In the genomic region with DNA sequence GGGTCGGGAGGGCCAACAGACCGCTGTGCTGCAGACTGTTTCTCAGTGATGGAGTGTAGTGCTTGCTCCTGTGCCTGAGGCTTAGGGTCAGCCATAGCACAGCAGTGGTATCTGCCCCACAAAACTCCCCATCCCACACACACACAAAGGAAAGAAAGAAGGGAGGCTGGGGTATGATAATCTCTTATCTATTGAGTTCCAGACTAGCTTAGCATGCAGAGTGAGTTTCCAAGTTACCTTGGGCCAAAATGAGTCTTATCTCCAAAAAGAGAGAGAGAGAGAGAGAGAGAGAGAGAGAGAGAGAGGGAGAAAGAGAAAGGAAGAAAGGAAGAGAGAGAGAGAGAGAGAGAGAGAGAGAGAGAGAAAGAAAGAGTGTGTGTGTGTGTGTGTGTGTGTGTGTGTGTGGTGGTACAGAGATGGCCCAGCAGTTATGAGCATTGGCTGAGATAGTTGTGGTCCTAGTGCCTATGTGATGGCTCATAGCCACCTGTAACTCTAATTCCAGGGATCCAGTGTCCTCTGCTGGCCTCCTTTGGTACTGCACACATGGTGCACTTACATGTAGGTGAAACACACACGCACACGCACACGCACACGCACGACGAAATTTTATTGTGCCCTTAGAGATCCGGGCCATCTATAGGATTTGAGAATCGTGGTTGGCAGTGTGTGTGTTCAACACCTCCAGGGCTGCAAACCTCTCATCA, we compare ENCODE assay signal across 10 mouse cellular contexts. TPM values are rescaled to one million over a fixed set of nuclear protein-coding genes. Genes with fewer than 3 reads are reported as not detected.
A peak's percentile ranks its signal among the peaks of the same experiment; 100 is the strongest.
DNase-seq lines count a peak whose midpoint lies in the region; ATAC-seq and TF ChIP-seq lines count a peak whose summit lies in the region.
"Had no signal": no experiment of that assay in that cellular context is flagged by ENCODE, and none has a peak within 500 bp of the region (broad histone marks: within the 10 kb centered on the region; RNA-seq: fewer than 3 reads in every experiment).

No protein-coding gene starts in this region.

- no peak overlapping the region for H3K27ac ChIP-seq in kidney, embryonic 14.5 days (ENCODE audit: low read depth, low read length)
- no peak overlapping the region for H3K27ac ChIP-seq in ES-E14 (ENCODE audit: insufficient read depth, low read depth, low read length, poor library complexity, severe bottlenecking)
- H3K27ac ChIP-seq in embryonic facial prominence, embryonic 10.5 days (replicated peaks), result no peak overlapping the region
- no peak overlapping the region for H3K27ac ChIP-seq in forebrain, embryonic 11.5 days (ENCODE audit: low read depth, low read length)
- H3K27ac ChIP-seq: embryonic facial prominence, embryonic 15.5 days; limb, embryonic 13.5 days had no signal

- H3K36me3 ChIP-seq in kidney, embryonic 14.5 days (ENCODE audit: control insufficient read depth, insufficient read depth, low read length), result peaks cover 5% of the 10 kb centered on the region; the same call in 1 of the 2 replicates
- H3K36me3 ChIP-seq in ES-E14 (ENCODE audit: control insufficient read depth, insufficient read depth, low read length, poor library complexity, severe bottlenecking), result peaks cover 9% of the 10 kb centered on the region; the same call in 1 of the 2 replicates
- H3K36me3 ChIP-seq in embryonic facial prominence, embryonic 10.5 days (replicated peaks), result peaks cover 25% of the 10 kb centered on the region
- no peaks in the 10 kb centered on the region for H3K36me3 ChIP-seq in forebrain, embryonic 11.5 days (ENCODE audit: control insufficient read depth, insufficient read depth, low read length)

- in situ Hi-C loops in ES-E14 (cut with MboI; ENCODE audit: low sequenced_read_pairs in 2 of 2, unreplicated experiment in 2 of 2), result no loop called here

- no peaks in the 10 kb centered on the region for H3K9me3 ChIP-seq in kidney, embryonic 14.5 days (ENCODE audit: control insufficient read depth, low read length)
- H3K9me3 ChIP-seq in ES-E14 (ENCODE audit: control insufficient read depth, insufficient read depth, low read depth, low read length), result no peaks in the 10 kb centered on the region
- no peaks in the 10 kb centered on the region for H3K9me3 ChIP-seq in embryonic facial prominence, embryonic 10.5 days
- H3K9me3 ChIP-seq in forebrain, embryonic 11.5 days (ENCODE audit: control insufficient read depth, low read length), result no peaks in the 10 kb centered on the region
- H3K9me3 ChIP-seq: embryonic facial prominence, embryonic 15.5 days; limb, embryonic 13.5 days had no signal

- peaks cover 5% of the 10 kb centered on the region; the same call in 1 of the 2 replicates for H3K4me1 ChIP-seq in kidney, embryonic 14.5 days (ENCODE audit: control insufficient read depth, insufficient read depth, low read length)
- peaks cover 0 to 13% of the 10 kb centered on the region in 2 experiments; a peak in 1 of 4 replicates for H3K4me1 ChIP-seq in ES-E14 (ENCODE audit: control insufficient read depth in 2 of 2, insufficient read depth in 2 of 2, low read length in 2 of 2, poor library complexity in 1 of 2)
- peaks cover 31% of the 10 kb centered on the region for H3K4me1 ChIP-seq in embryonic facial prominence, embryonic 10.5 days
- peaks cover 5% of the 10 kb centered on the region; the same call in 1 of the 2 replicates for H3K4me1 ChIP-seq in forebrain, embryonic 11.5 days (replicated peaks; ENCODE audit: control insufficient read depth, insufficient read depth, low read length)

- no peak overlapping the region for H3K9ac ChIP-seq in kidney, embryonic 14.5 days (ENCODE audit: low read depth, low read length)
- no peak overlapping the region; the same call in 1 of the 2 replicates for H3K9ac ChIP-seq in ES-E14 (ENCODE audit: insufficient read depth, low read depth, low read length, poor library complexity, severe bottlenecking)
- H3K9ac ChIP-seq in forebrain, embryonic 11.5 days (ENCODE audit: low read length), result no peak overlapping the region
- H3K9ac ChIP-seq: embryonic facial prominence, embryonic 15.5 days; limb, embryonic 13.5 days had no signal

- ATAC-seq in kidney, embryonic 14.5 days (ENCODE audit: low FRiP score, low TSS enrichment), result no peak
- no peak for ATAC-seq in forebrain, embryonic 11.5 days (replicated peaks; ENCODE audit: low FRiP score)

- WGBS in kidney, embryonic 14.5 days, result 81% methylated on average over 10 of the region's 10 CpGs
- 86% methylated on average over 10 of the region's 10 CpGs for WGBS in embryonic facial prominence, embryonic 10.5 days
- WGBS in forebrain, embryonic 11.5 days, result 85% methylated on average over 10 of the region's 10 CpGs

- peak; percentile 43 for DNase-seq in kidney, adult 18-20 months
- no peak for DNase-seq in ES-E14 (ENCODE audit: low read depth, low spot score)
- no peak for DNase-seq in embryonic facial prominence, embryonic 10.5 days (ENCODE audit: low spot score)
- DNase-seq in natural killer cell, adult 2 months (ENCODE audit: low spot score in 2 of 2), result peak; percentile 58 to 76
- DNase-seq in layer of hippocampus, adult 18-20 months (ENCODE audit: low spot score in 2 of 2), result no peak
- DNase-seq in heart, adult 9 months (ENCODE audit: low spot score in 2 of 2), result no peak
- DNase-seq in forebrain, embryonic 11.5 days (ENCODE audit: low spot score), result no peak

- H3K27me3 ChIP-seq in kidney, embryonic 14.5 days (ENCODE audit: control insufficient read depth, insufficient read depth, low read length), result no peaks in the 10 kb centered on the region
- no peaks in the 10 kb centered on the region for H3K27me3 ChIP-seq in embryonic facial prominence, embryonic 10.5 days (replicated peaks; ENCODE audit: low read depth, poor library complexity, severe bottlenecking)
- no peaks in the 10 kb centered on the region for H3K27me3 ChIP-seq in forebrain, embryonic 11.5 days (ENCODE audit: control insufficient read depth, insufficient read depth, low read length)
- H3K27me3 ChIP-seq: embryonic facial prominence, embryonic 15.5 days; limb, embryonic 13.5 days had no signal

- H3K4me3 ChIP-seq in kidney, embryonic 14.5 days (ENCODE audit: low read length), result no peak overlapping the region
- peak overlapping the region in 1 of 2 experiments; percentile 28; a peak in 2 of 4 replicates for H3K4me3 ChIP-seq in ES-E14 (ENCODE audit: insufficient read depth in 1 of 2, low read depth in 1 of 2, low read length in 2 of 2, poor library complexity in 1 of 2, severe bottlenecking in 1 of 2)
- 0 out of 2 replicates have a peak overlapping the region, but pooled peaks have one; percentile 28 for H3K4me3 ChIP-seq in embryonic facial prominence, embryonic 10.5 days
- no peak overlapping the region for H3K4me3 ChIP-seq in forebrain, embryonic 11.5 days (ENCODE audit: low read depth, low read length)
- H3K4me3 ChIP-seq: embryonic facial prominence, embryonic 15.5 days; limb, embryonic 13.5 days had no signal

- no peak overlapping the region for H3K4me2 ChIP-seq in kidney, embryonic 14.5 days (replicated peaks; ENCODE audit: low read depth, low read length)
- H3K4me2 ChIP-seq in forebrain, embryonic 11.5 days (ENCODE audit: low read depth, low read length, severe bottlenecking), result no peak overlapping the region
- H3K4me2 ChIP-seq: embryonic facial prominence, embryonic 15.5 days; limb, embryonic 13.5 days had no signal

TF ChIP-seq in ES-E14, 5 proteins besides CTCF, POLR2A, EP300 and RAD21:
- TF ChIP-seq HCFC1 (IDR thresholded peaks at IDR 0.05; ENCODE audit: borderline replicate concordance, insufficient read depth, low read length), result no peak
- TF ChIP-seq ZNF384 (IDR thresholded peaks at IDR 0.05; ENCODE audit: low read depth, low read length), result no peak
- TF ChIP-seq MAFK (IDR thresholded peaks at IDR 0.05; ENCODE audit: insufficient read depth, low read depth, low read length), result no peak
- TF ChIP-seq ZC3H11A (IDR thresholded peaks at IDR 0.05; ENCODE audit: borderline replicate concordance, low read depth, low read length), result peak; percentile 33; the same call in 1 of the 2 replicates
- TF ChIP-seq CHD2 (IDR thresholded peaks at IDR 0.05; ENCODE audit: low read depth, low read length), result no peak
TF ChIP-seq in ES-E14: peak in this region for 1.

RNA-seq across cellular contexts. Expression of a gene that starts 4.6 kb away (rescaled TPM):
- polyA plus RNA-seq in kidney, embryonic 14.5 days (2014; fragmentation: Nextera tagmentation; extraction: Ambion mirVana), result 26.3 and 28.2 TPM in 2 replicates
- total RNA-seq in ES-E14 (2012; rRNA removed), result 65.8 and 129 TPM in 2 replicates
- 40.2 and 41.0 TPM in 2 replicates for polyA plus RNA-seq in embryonic facial prominence, embryonic 10.5 days (2016; fragmentation: Nextera tagmentation; extraction: Ambion mirVana)
- 10 to 100 TPM; 61.9 to 63.0 TPM for total RNA-seq in layer of hippocampus, adult 18-20 months (2021)
- 48.0 and 51.5 TPM in 2 replicates for polyA plus RNA-seq in forebrain, embryonic 11.5 days (2014; fragmentation: Nextera tagmentation; extraction: Ambion mirVana)

RNA-seq across cellular contexts. Expression of a gene that starts 9.0 kb away (rescaled TPM):
- 11.1 TPM in 2 replicates for polyA plus RNA-seq in kidney, embryonic 14.5 days (2014; fragmentation: Nextera tagmentation; extraction: Ambion mirVana)
- total RNA-seq in ES-E14 (2012; rRNA removed), result 32.8 and 34.8 TPM in 2 replicates
- polyA plus RNA-seq in embryonic facial prominence, embryonic 10.5 days (2016; fragmentation: Nextera tagmentation; extraction: Ambion mirVana), result 19.6 and 21.1 TPM in 2 replicates
- total RNA-seq in layer of hippocampus, adult 18-20 months (2021), result 10 to 100 TPM; 34.3 to 34.4 TPM
- polyA plus RNA-seq in forebrain, embryonic 11.5 days (2014; fragmentation: Nextera tagmentation; extraction: Ambion mirVana), result 13.0 and 14.9 TPM in 2 replicates

RNA-seq across cellular contexts. Expression of a gene that starts 9.0 kb away (rescaled TPM):
- polyA plus RNA-seq in kidney, embryonic 14.5 days (2014; fragmentation: Nextera tagmentation; extraction: Ambion mirVana), result 17.4 and 24.6 TPM in 2 replicates
- 39.4 and 64.9 TPM in 2 replicates for total RNA-seq in ES-E14 (2012; rRNA removed)
- 9.9 and 11.8 TPM in 2 replicates for polyA plus RNA-seq in embryonic facial prominence, embryonic 10.5 days (2016; fragmentation: Nextera tagmentation; extraction: Ambion mirVana)
- total RNA-seq in layer of hippocampus, adult 18-20 months (2021), result 10 to 100 TPM; 38.3 to 38.5 TPM
- 13.9 and 15.5 TPM in 2 replicates for polyA plus RNA-seq in forebrain, embryonic 11.5 days (2014; fragmentation: Nextera tagmentation; extraction: Ambion mirVana)

RNA-seq across cellular contexts. Expression of a gene that starts 15.4 kb away (rescaled TPM):
- 169 and 211 TPM in 2 replicates for polyA plus RNA-seq in kidney, embryonic 14.5 days (2014; fragmentation: Nextera tagmentation; extraction: Ambion mirVana)
- total RNA-seq in ES-E14 (2012; rRNA removed), result 175 and 201 TPM in 2 replicates
- 233 and 235 TPM in 2 replicates for polyA plus RNA-seq in embryonic facial prominence, embryonic 10.5 days (2016; fragmentation: Nextera tagmentation; extraction: Ambion mirVana)
- total RNA-seq in layer of hippocampus, adult 18-20 months (2021), result 10 to 100 TPM; 94.9 to 95.8 TPM
- polyA plus RNA-seq in forebrain, embryonic 11.5 days (2014; fragmentation: Nextera tagmentation; extraction: Ambion mirVana), result 202 and 214 TPM in 2 replicates

RNA-seq across cellular contexts. Expression of a gene that starts 15.5 kb away (rescaled TPM):
- 31.9 and 50.8 TPM in 2 replicates for polyA plus RNA-seq in kidney, embryonic 14.5 days (2014; fragmentation: Nextera tagmentation; extraction: Ambion mirVana)
- total RNA-seq in ES-E14 (2012; rRNA removed), result 67.3 and 73.7 TPM in 2 replicates
- 80.0 and 84.9 TPM in 2 replicates for polyA plus RNA-seq in embryonic facial prominence, embryonic 10.5 days (2016; fragmentation: Nextera tagmentation; extraction: Ambion mirVana)
- 10 to 100 TPM; 29.6 to 32.9 TPM for total RNA-seq in layer of hippocampus, adult 18-20 months (2021)
- polyA plus RNA-seq in forebrain, embryonic 11.5 days (2014; fragmentation: Nextera tagmentation; extraction: Ambion mirVana), result 68.2 and 73.8 TPM in 2 replicates

Comparison
In these comparisons a context has a peak if more than half of its experiments do, and no peak if none do; other contexts are left out.
1. DNase-seq: peak in kidney, adult 18-20 months (single experiment) and natural killer cell, adult 2 months (2 of 2); none in ES-E14 (single experiment), embryonic facial prominence, embryonic 10.5 days (single experiment), layer of hippocampus, adult 18-20 months (0 of 2), heart, adult 9 months (0 of 2) and forebrain, embryonic 11.5 days (single experiment).